Mouse (Mus musculus): ENCODE measurements around the gene Plch2. TPM values are rescaled to one million over a fixed set of nuclear protein-coding genes. Genes with fewer than 3 reads are reported as not detected.

The Plch2 gene
- total RNA-seq, 2 experiments from 2014 or later: 91.1 to 92.0 TPM

- H3K27ac ChIP-seq: peak overlapping the region; percentile 71
- no peak overlapping the region for H3K4me3 ChIP-seq
- peak in 1 of 2 experiments; percentile 54 for DNase-seq (ENCODE audit: low spot score in 2 of 2)
- no peak for TF ChIP-seq CTCF (conservative IDR thresholded peaks at IDR 0.05)
Measured at GRCm38 (mm10) chr4:155034787-155035186, 21.8 kb downstream of the Plch2 start.

GRCm38 (mm10) chr4:155034202-155034601 is 22.4 kb downstream of the Plch2 start:
- Histone ChIP-seq H3K27ac (peak overlapping the region; percentile 71), H3K4me3 (no peak overlapping the region)
- no peak for TF ChIP-seq CTCF (conservative IDR thresholded peaks at IDR 0.05)
- no peak for DNase-seq (ENCODE audit: low spot score in 2 of 2)

- no peak for TF ChIP-seq CTCF (conservative IDR thresholded peaks at IDR 0.05)
- H3K27ac ChIP-seq: no peak overlapping the region
- no peak for DNase-seq (ENCODE audit: low spot score in 2 of 2)
- no peak overlapping the region for H3K4me3 ChIP-seq
Measured at GRCm38 (mm10) chr4:155033115-155033514, 23.5 kb downstream of the Plch2 start.

- Histone ChIP-seq H3K27ac (0 out of 2 replicates have a peak overlapping the region, but pooled peaks have one; percentile 7), H3K4me3 (no peak overlapping the region)
- no peak for TF ChIP-seq CTCF (conservative IDR thresholded peaks at IDR 0.05)
- no peak for DNase-seq (ENCODE audit: low spot score in 2 of 2)
Measured at GRCm38 (mm10) chr4:155024170-155025010, 32.2 kb downstream of the Plch2 start.

GRCm38 (mm10) chr4:155022228-155022855 is 34.2 kb downstream of the Plch2 start:
- Histone ChIP-seq H3K27ac (no peak overlapping the region), H3K4me3 (no peak overlapping the region)
- TF ChIP-seq CTCF (conservative IDR thresholded peaks at IDR 0.05): no peak
- DNase-seq (ENCODE audit: low spot score in 2 of 2): no peak

GRCm38 (mm10) chr4:155020813-155021212 is 35.8 kb downstream of the Plch2 start:
- H3K27ac ChIP-seq: no peak overlapping the region
- no peak overlapping the region for H3K4me3 ChIP-seq
- DNase-seq (ENCODE audit: low spot score in 2 of 2): no peak
- no peak for TF ChIP-seq CTCF (conservative IDR thresholded peaks at IDR 0.05)

- no peak overlapping the region for H3K4me3 ChIP-seq
- H3K27ac ChIP-seq: no peak overlapping the region
- no peak for DNase-seq (ENCODE audit: low spot score in 2 of 2)
- no peak for TF ChIP-seq CTCF (conservative IDR thresholded peaks at IDR 0.05)
Measured at GRCm38 (mm10) chr4:155020141-155020540, 36.4 kb downstream of the Plch2 start.

- H3K27ac ChIP-seq: peak overlapping the region; percentile 58; the same call in 1 of the 2 replicates
- no peak for DNase-seq (ENCODE audit: low spot score in 2 of 2)
- TF ChIP-seq CTCF (conservative IDR thresholded peaks at IDR 0.05): no peak
- peak overlapping the region; percentile 48 for H3K4me3 ChIP-seq
Measured at GRCm38 (mm10) chr4:155019336-155019847, 37.2 kb downstream of the Plch2 start.

- Histone ChIP-seq H3K4me3 (peak overlapping the region; percentile 48), H3K27ac (peak overlapping the region; percentile 58)
- DNase-seq (ENCODE audit: low spot score in 2 of 2): no peak
- 0 out of 2 replicates have a peak, but pooled peaks have one; percentile 8 for TF ChIP-seq CTCF (conservative IDR thresholded peaks at IDR 0.05)
Measured at GRCm38 (mm10) chr4:155018601-155019335, 37.8 kb downstream of the Plch2 start.

GRCm38 (mm10) chr4:155018066-155018465 is 38.5 kb downstream of the Plch2 start:
- no peak for DNase-seq (ENCODE audit: low spot score in 2 of 2)
- no peak for TF ChIP-seq CTCF (conservative IDR thresholded peaks at IDR 0.05)
- Histone ChIP-seq H3K4me3 (peak overlapping the region; percentile 48; the same call in 1 of the 2 replicates), H3K27ac (peak overlapping the region; percentile 58; the same call in 1 of the 2 replicates)

GRCm38 (mm10) chr4:155017253-155017878 is 39.2 kb downstream of the Plch2 start:
- no peak for DNase-seq (ENCODE audit: low spot score in 2 of 2)
- H3K27ac ChIP-seq: peak overlapping the region; percentile 58
- no peak for TF ChIP-seq CTCF (conservative IDR thresholded peaks at IDR 0.05)
- no peak overlapping the region; the same call in 1 of the 2 replicates for H3K4me3 ChIP-seq

- TF ChIP-seq CTCF (conservative IDR thresholded peaks at IDR 0.05): no peak
- DNase-seq (ENCODE audit: low spot score in 2 of 2): no peak
- Histone ChIP-seq H3K4me3 (no peak overlapping the region; the same call in 1 of the 2 replicates), H3K27ac (peak overlapping the region; percentile 58)
Measured at GRCm38 (mm10) chr4:155016807-155017206, 39.8 kb downstream of the Plch2 start.
